Comparison of ENCODE assay signal across 9 mouse cellular contexts in the genomic region with DNA sequence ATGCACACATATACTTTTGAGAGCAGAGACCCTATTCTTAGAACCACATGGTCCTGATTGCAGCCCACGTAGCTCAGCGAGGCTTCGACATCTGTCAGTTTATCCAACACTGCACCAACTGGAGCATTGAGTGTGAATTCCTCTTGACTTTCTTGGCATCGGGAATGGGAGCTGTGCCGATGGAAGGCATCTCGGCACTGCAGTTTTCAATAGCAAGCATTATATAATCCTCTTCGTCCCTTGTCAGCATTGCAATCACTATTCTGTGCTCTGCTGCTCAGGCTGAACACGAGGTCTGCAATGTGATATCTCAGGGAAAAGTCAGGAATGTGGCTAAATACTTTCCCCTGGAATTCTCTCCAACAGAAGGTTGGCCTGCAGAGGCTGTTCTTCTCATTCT.
A peak's percentile ranks its signal among the peaks of the same experiment; 100 is the strongest.
DNase-seq lines count a peak whose midpoint lies in the region; ATAC-seq and TF ChIP-seq lines count a peak whose summit lies in the region.
"Had no signal": no experiment of that assay in that cellular context is flagged by ENCODE, and none has a peak within 500 bp of the region (broad histone marks: within the 10 kb centered on the region; RNA-seq: fewer than 3 reads in every experiment).

No protein-coding gene starts in this region.

- H3K27me3 ChIP-seq in embryonic facial prominence, embryonic 15.5 days, result no peaks in the 10 kb centered on the region
- no peaks in the 10 kb centered on the region for H3K27me3 ChIP-seq in liver, postnatal 0 days (ENCODE audit: insufficient read depth, low read length)
- H3K27me3 ChIP-seq: midbrain, embryonic 13.5 days had no signal

- H3K9ac ChIP-seq in embryonic facial prominence, embryonic 15.5 days, result no peak overlapping the region
- H3K9ac ChIP-seq in liver, postnatal 0 days (replicated peaks), result no peak overlapping the region
- H3K9ac ChIP-seq: midbrain, embryonic 13.5 days had no signal

- H3K27ac ChIP-seq in gastrocnemius, adult 2 months, result peak overlapping the region; percentile 35; the same call in 1 of the 2 replicates
- peak overlapping the region; percentile 13; the same call in 1 of the 2 replicates for H3K27ac ChIP-seq in embryonic facial prominence, embryonic 15.5 days (replicated peaks)
- H3K27ac ChIP-seq in liver, postnatal 0 days (ENCODE audit: low read depth), result no peak overlapping the region
- H3K27ac ChIP-seq: midbrain, embryonic 13.5 days had no signal

- peak; percentile 29; the same call in 1 of the 2 replicates for ATAC-seq in embryonic facial prominence, embryonic 15.5 days (ENCODE audit: insufficient number of reproducible peaks, low FRiP score, low TSS enrichment, low read depth)
- ATAC-seq in liver, postnatal 0 days, result no peak
- ATAC-seq: midbrain, embryonic 13.5 days had no signal

- WGBS in embryonic facial prominence, embryonic 15.5 days, result 34% methylated on average over 8 of the region's 8 CpGs
- WGBS in liver, postnatal 0 days (ENCODE audit: insufficient replicate concordance), result 76% methylated on average over 8 of the region's 8 CpGs

- intact Hi-C loops in gastrocnemius, adult 2 months (cut with DNase I), result no loop called here

- H3K36me3 ChIP-seq in embryonic facial prominence, embryonic 15.5 days, result no peaks in the 10 kb centered on the region
- no peaks in the 10 kb centered on the region for H3K36me3 ChIP-seq in liver, postnatal 0 days (replicated peaks; ENCODE audit: insufficient read depth, low read length)
- H3K36me3 ChIP-seq: midbrain, embryonic 13.5 days had no signal

- DNase-seq in gastrocnemius, adult 2 months, result peak; percentile 48
- DNase-seq in gastrocnemius, postnatal 4 days (ENCODE audit: low spot score in 2 of 2), result no peak
- peak; percentile 22 to 25 for DNase-seq in layer of hippocampus, postnatal 10 days (ENCODE audit: low spot score in 2 of 2)
- DNase-seq in right cerebral cortex, adult 2 months (ENCODE audit: low spot score in 2 of 2), result peak; percentile 42 to 53
- no peak for DNase-seq in liver, postnatal 0 days
- no peak for DNase-seq in kidney, adult 18-20 months
- DNase-seq in ovary, adult 18-20 months (ENCODE audit: low spot score), result no peak

- no peak for TF ChIP-seq CTCF in gastrocnemius, adult 2 months (IDR thresholded peaks at IDR 0.05)
- no peak for TF ChIP-seq CTCF in liver, postnatal 0 days (IDR thresholded peaks at IDR 0.05; ENCODE audit: low read depth)

- TF ChIP-seq EP300 in liver, postnatal 0 days (IDR thresholded peaks at IDR 0.05; ENCODE audit: low read depth), result no peak

- H3K9me3 ChIP-seq in embryonic facial prominence, embryonic 15.5 days (replicated peaks), result no peaks in the 10 kb centered on the region
- no peaks in the 10 kb centered on the region for H3K9me3 ChIP-seq in liver, postnatal 0 days (ENCODE audit: low read length)
- H3K9me3 ChIP-seq: midbrain, embryonic 13.5 days had no signal

- no peaks in the 10 kb centered on the region for H3K4me1 ChIP-seq in embryonic facial prominence, embryonic 15.5 days
- H3K4me1 ChIP-seq in liver, postnatal 0 days (ENCODE audit: insufficient read depth), result no peaks in the 10 kb centered on the region
- H3K4me1 ChIP-seq: midbrain, embryonic 13.5 days had no signal

- H3K4me2 ChIP-seq in embryonic facial prominence, embryonic 15.5 days (replicated peaks), result no peak overlapping the region
- no peak overlapping the region for H3K4me2 ChIP-seq in liver, postnatal 0 days (ENCODE audit: low read depth, low read length)
- H3K4me2 ChIP-seq: midbrain, embryonic 13.5 days had no signal

- H3K4me3 ChIP-seq in gastrocnemius, adult 2 months, result peak overlapping the region; percentile 7; the same call in 1 of the 2 replicates
- H3K4me3 ChIP-seq in embryonic facial prominence, embryonic 15.5 days (replicated peaks), result no peak overlapping the region
- no peak overlapping the region for H3K4me3 ChIP-seq in liver, postnatal 0 days (ENCODE audit: low read depth, low read length)
- H3K4me3 ChIP-seq: midbrain, embryonic 13.5 days had no signal

Comparison
In these comparisons a context has a peak if more than half of its experiments do, and no peak if none do; other contexts are left out.
1. DNase-seq: peak in gastrocnemius, adult 2 months (single experiment), layer of hippocampus, postnatal 10 days (2 of 2) and right cerebral cortex, adult 2 months (2 of 2); none in gastrocnemius, postnatal 4 days (0 of 2), liver, postnatal 0 days (single experiment), kidney, adult 18-20 months (single experiment) and ovary, adult 18-20 months (single experiment).